Mouse (Mus musculus) left cerebral cortex, postnatal 10 days (tissue): Measurements from ENCODE around the gene Polk. TPM values are rescaled to one million over a fixed set of nuclear protein-coding genes. Genes with fewer than 3 reads are reported as not detected.

Experiments used
- DNase-seq, 2 experiments: peaks; one replicate each; pipeline ENCODE4 v3.0.0; 2021 to 2022; ENCODE audit warnings: low spot score in 2 of 2, mixed read lengths in 1 of 2; ENCODE audit errors: extremely low spot score in 1 of 2
- intact Hi-C: fragments of 180-260 bp; cut with DNase I; formaldehyde crosslinking; loops from one replicate; pipeline ENCODE4 v1.15.1; 2025
- total RNA-seq, 2 experiments: library from RNA; stranded (reverse); gene quantifications; 2 replicates each; pipeline ENCODE4 v1.2.3; 2021

The Polk gene
- total RNA-seq, 2 experiments from 2014 or later, result 9.7 to 11.0 TPM

DNA sequence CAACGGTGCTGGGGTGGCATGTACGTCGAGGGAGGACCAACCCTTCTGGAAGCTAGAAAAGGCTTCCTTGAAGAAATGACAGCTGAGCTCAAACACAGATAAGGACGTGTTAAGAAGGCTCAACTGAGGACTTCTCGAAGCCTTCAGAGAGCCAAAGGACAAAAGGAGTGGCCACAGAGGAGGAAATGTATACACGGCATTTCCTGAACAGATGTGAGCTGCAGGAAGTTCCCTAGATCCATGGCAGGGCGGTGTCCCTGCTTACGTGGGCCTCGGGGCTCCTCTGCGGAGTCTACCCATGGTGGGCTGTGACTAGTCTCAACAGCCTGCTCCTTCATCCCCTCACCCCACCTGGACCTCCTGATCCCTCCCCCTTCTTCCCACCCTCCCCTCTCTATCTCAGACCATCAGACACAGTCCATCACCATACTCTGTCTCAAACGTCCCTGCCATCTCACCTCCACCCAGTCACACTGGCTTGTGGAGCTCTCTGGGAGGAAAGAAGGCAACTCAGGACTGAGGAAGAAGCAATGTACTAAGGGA is 108.7 kb downstream of the Polk start:
- intact Hi-C loops, result no loop called here
- DNase-seq, result no peak

DNA sequence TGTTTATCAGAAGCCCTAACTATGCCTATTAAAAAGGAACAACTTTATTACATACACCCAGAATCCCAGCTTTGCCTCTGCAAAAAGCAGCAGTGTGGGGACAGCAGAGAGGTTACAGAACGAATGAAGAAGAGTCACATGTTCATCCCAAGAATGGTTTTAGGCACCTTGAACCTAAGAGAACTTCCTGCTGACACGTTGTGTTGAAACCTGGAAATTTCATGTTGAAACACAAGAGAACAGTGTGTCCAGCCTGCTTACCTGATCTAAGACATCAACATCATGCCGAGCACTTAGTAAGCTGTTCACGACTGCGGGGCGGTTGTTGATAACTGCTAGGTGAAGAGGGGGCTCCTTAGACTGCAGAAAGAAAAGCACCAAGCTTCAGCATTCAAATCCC is 109.3 kb downstream of the Polk start:
- intact Hi-C loops, result no loop called here
- DNase-seq, result no peak

DNA sequence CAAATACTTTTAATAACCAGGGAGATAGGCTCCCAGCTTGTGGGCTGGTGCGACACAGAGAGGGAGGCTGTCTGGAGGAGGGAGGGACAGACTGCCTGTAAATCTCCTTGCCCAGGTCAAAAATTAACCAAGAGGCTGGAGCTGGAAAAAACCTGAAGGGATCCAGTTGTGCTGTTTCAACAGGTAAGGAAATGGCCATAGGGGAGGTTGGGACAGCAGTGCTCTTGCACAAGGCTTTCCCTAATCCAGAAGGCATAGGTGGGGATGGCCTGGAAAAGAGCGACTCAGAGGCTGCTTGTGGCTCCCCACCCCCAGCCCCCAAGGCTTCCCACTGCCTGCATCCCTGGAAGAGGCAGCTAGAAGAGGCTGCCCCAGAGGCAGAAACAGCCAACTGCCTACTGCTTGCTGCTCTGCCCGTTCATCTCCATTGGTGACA is 110.0 kb downstream of the Polk start:
- no peak for DNase-seq
- intact Hi-C loops, result no loop called here

DNA sequence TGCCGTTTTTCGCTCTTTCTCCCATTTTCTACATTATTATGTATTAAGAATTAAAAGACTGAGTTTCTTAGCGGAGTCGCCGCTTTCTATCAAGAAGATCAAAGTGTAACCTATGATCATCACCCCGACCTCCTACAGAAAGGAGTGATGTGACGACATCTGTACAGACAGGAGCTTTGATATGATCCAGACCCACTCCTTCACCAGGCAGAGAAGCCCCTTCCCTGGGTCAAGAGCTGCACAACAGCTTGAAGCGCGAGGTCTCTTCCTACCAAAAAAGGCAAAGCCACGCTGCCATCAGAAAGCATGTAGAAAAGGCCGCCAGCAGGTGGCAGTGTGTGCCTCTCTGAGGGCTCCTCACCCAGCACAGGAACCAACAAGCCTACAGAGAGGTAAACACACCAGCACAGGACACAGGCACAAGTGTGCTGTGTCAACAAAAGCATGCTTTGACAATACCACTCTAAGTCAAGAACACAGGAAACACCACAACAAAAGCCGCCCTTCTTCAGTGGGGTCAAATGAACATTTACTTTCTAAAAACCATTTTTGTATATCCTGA is 110.7 kb downstream of the Polk start:
- intact Hi-C loops, result loop anchor here (1.0 kb wide), 1 partner anchor 162 kb away; no protein-coding TSS in a partner anchor
- peak; percentile 75 to 90 for DNase-seq

Other genes with a start within 250 kb of the Polk start
- gene Poc5, start 154.3 kb downstream of the Polk start, total RNA-seq, result 10 to 100 TPM; 28.2 to 30.9 TPM
- gene Ankdd1b, start 71.4 kb downstream of the Polk start, total RNA-seq, result under 1 TPM; 0.18 to 0.24 TPM
- not detected for gene Gm17622, start 51.8 kb downstream of the Polk start, total RNA-seq
- gene Col4a3bp, start within 50 bp of the Polk start, total RNA-seq, result 10 to 100 TPM; 57.8 to 63.2 TPM
- 100 to 1,000 TPM; 314 to 328 TPM for gene Hmgcr, start 128.4 kb upstream of the Polk start, total RNA-seq
- under 1 TPM; 0.30 to 0.39 TPM for gene Ankrd31, start 205.7 kb upstream of the Polk start, total RNA-seq